Mouse (Mus musculus): ENCODE data around the gene Dnph1.
"Not testable (repeated sequence)": the region's sequence is repeated elsewhere in the genome, so short reads cannot be mapped to it uniquely, and the experiment has no call there.

The Dnph1 gene

DNA sequence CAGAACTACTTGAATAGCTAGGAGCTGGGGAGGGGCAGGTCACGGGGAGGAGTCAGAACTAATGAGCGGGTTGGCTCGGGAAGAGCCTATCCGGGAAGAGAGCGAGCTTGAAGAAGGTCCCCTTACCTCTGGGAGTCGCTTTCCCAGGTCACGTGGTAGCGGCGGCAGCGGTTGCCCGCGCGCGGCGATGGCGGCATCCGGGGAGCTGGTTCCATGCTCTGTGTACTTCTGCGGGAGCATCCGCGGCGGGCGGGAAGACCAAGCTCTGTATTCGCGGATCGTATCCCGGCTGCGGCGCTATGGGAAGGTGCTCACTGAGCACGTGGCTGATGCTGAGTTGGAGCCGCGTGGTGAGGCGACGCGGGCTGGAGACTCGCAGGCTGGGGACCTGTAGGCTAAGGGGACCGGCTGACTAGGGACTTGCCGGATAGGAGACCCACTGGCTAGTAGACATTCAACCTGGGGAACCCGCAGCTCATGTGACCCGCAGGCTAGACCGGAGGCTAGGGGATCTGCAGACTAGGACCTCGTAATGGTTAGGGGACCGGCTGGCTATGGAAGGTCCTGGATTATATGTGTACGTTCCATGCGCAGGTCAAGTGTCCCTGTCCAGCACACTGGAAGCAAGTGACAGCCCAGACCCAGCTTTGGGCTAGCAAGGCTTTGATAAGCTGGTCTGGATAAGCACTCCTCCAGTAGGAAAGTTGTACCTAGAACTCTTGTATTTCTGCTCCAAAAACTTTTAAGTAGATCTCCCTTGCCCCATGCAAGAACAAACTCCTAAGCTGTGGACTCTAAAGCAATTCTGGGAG lies at the start of gene Dnph1:
Dnph1 (plus strand) TSS at position 89 of the 812 bp plus-strand sequence.
- DNase-seq (ENCODE audit: low spot score) = peak; percentile 75

DNA sequence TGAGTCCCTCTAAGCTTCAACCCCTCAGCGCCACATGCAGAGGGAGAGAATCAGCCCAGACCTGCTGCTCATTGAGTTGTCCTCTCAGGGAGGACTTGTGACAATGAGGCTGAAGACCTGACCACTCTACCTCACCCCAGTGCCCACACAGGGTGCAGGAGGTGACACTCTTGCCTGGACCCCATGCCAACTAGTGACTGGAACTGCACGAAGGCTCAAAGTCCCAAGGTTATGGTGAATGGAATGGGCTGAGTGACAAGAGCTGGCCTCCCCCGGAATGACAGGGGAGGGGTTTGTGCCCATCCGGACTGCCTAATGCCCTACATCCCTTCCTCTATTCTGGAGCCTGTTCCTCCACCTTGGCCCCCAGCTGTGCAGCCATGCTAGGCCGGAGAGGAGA lies 43.8 kb upstream of the Dnph1 start:
- DNase-seq (ENCODE audit: low spot score) = no peak

GRCm38 (mm10) chr17:46453302-46453948 lies 43.1 kb upstream of the Dnph1 start:
- no peak for DNase-seq (ENCODE audit: low spot score)

DNA sequence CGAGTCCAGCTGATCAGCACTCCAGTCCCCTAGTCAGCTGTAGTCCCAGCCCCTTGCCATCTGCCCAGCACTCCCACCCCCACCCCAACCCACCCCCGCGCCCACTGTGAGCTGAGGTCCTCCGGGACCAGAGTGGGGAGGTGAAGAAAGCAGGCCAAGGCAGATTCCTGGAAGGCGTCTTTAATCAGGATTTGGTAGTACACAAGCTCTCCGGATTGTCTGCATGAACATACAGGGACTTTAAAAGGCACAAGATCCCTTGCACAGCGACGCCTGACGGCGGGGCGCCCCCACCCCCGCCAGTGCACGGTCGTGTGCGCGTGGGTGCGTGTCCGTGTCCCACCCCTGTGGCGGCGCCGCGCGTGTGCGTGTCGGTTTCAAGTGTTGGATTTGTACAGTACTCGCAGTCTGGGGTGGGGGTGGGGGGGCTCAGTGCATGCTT lies 42.5 kb upstream of the Dnph1 start:
- no peak for DNase-seq (ENCODE audit: low spot score)

GRCm38 (mm10) chr17:46454539-46454938 lies 42.0 kb upstream of the Dnph1 start:
- no peak for DNase-seq (ENCODE audit: low spot score)

DNA sequence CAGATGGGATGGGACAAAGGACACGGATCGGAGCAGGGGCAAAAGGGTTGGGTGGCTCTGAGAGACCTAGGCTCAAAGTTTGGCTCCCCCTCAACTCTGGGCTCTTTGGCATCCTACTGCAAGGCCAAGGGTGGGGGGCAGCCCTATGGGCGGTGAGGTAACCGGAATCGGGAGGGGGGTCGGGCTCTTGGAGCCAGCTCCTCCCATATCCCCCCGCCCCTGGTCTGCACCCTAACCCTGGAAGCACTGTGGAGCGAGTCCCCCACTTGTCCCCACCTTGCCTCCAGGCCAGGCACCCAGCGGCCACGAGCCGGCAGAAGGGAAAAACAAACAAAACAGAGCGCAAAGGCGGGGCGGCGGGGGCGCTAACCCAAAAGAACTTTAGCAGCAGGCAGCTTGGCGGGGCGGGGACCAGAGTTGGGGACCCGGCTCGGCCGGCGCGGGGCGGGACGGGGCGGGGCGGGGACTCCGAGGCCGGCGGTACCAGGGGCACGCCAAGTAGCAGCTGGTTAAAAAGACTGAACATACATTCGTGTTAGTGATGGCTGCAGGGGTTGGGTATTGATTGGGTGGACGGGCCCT lies 41.3 kb upstream of the Dnph1 start:
- peak; percentile 70 for DNase-seq (ENCODE audit: low spot score)

- peak; percentile 70 for DNase-seq (ENCODE audit: low spot score)
These were observed 38.7 kb upstream of the Dnph1 start for GRCm38 (mm10) chr17:46457791-46458190.

- no peak for DNase-seq (ENCODE audit: low spot score)
These were observed 38.1 kb upstream of the Dnph1 start for GRCm38 (mm10) chr17:46458439-46458838.

DNA sequence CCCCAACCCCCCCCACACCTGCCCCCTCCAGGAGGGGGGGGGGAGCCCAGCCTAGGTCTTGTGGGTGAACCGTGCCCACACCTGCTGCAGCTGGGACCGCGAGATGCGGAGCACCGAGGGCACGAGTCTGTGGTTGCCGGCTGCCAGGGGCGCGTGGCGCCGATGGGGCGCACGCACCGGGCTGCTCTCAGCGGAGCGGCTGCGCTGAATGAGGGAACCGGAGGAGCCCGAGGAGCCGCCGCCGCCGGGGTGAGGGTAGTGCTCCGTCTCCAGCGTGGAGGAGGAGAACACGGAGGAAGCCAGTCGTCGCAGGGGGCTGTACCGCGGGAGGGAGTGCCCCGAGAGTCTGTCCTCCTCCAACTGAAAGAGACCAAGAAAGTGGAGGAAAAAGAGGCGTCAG lies 35.8 kb upstream of the Dnph1 start:
- no peak for DNase-seq (ENCODE audit: low spot score)

- no peak for DNase-seq (ENCODE audit: low spot score)
These were observed 35.2 kb upstream of the Dnph1 start for GRCm38 (mm10) chr17:46461347-46461746.

DNA sequence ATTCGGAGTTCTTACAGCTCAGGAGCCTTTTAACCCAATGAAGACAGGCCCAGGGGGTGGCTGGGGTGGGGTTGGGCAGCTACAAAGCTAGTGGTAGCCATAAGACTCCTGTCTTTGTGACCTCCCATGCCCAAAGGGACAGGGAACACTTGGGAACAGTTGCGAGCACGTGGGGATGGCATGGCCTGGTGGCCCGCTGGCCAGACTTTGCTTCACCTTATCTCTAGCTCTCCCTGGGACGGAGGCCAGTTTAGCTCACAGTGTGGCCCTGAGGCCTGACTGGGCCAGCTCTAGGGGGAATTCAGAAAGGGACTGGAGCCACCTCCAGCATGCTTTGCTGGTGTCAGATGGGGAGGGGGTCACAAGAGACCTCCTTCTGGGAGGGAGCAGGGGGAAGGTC lies 34.3 kb upstream of the Dnph1 start:
- no peak for DNase-seq (ENCODE audit: low spot score)

DNA sequence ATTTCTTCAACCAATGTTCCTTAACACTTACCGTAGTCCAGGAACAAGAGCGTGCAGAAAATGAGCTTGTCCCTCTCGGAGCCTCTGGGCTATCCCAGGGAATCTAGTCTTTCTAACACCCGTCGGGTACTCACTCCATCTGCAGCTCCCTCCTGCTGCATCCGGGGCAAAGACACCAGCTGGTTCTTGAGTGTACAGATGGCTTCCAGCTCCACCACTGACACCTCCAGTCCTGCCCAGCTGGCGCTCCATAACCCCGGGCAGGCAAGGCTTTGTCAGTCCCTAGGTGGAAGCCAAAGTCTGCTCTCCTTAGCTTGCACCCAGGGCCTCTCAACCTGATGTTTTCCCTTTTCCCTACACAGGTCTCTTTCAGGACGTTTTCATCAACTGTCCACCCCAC lies 28.7 kb upstream of the Dnph1 start:
- no peak for DNase-seq (ENCODE audit: low spot score)

GRCm38 (mm10) chr17:46476601-46477000 lies 19.9 kb upstream of the Dnph1 start:
- DNase-seq (ENCODE audit: low spot score) = no peak

DNA sequence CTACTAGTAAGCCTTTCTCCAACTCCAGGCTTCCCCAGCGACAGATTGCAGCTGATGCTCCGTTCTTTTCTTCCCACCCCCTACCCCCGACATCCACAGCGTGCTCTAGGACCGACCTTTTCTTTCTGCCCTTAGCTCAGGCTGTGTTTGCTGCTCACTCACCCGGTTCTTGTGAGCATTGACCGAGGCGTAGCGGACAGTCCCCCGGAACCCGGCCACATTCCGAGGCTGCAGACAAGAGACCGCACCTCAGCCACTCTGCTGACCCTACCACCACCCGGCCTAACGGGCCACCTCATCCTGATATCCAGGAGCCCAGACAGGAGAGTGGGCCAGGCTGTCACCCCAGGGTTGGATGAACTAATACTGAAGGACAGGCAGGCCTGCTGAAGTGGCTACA lies 19.2 kb upstream of the Dnph1 start:
- no peak for DNase-seq (ENCODE audit: low spot score)

- DNase-seq (ENCODE audit: low spot score) = peak; percentile 56
These were observed 12.9 kb upstream of the Dnph1 start for GRCm38 (mm10) chr17:46483561-46484001.

GRCm38 (mm10) chr17:46484021-46484431 lies 12.5 kb upstream of the Dnph1 start:
- DNase-seq (ENCODE audit: low spot score) = no peak

DNA sequence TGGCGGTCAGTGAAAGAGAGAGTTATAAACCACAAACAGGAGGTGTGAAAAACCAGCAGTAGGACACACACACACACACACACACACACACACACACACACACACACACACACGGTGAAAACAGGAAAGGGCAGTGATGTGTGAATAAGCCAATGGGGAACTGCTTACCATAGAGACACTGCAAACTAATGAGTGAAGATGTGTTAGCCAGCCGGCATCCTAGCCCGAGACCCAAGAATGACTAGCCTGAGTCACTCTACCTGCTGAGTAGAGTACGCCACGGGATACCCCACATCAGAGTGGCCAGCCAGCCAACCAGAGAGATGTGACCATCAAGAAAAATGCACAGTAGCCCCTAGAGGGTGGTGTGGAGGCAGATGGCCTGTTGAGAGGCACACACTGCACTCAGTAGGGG lies 12.0 kb upstream of the Dnph1 start:
- no peak for DNase-seq (ENCODE audit: low spot score)

DNA sequence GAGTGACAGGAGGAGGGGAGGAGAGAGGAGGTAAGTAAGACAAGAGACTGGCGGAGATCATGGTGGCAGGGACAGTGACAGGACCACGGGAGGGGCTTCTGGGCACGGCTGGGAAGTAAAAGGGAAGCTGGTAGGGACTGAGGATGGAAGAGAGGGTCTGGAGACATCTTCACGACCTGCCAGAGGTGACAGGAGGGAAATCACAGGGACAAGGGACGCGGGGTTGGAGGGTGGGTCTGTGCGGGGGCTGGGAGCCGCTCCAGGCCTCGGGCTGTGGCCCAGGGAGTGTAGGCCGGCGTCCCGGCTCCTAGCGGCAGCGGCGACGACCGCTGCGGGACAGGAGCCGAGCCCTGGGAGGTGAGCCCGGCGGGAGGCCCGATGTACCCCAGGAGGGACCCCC lies 9.5 kb upstream of the Dnph1 start:
- DNase-seq (ENCODE audit: low spot score) = no peak

DNA sequence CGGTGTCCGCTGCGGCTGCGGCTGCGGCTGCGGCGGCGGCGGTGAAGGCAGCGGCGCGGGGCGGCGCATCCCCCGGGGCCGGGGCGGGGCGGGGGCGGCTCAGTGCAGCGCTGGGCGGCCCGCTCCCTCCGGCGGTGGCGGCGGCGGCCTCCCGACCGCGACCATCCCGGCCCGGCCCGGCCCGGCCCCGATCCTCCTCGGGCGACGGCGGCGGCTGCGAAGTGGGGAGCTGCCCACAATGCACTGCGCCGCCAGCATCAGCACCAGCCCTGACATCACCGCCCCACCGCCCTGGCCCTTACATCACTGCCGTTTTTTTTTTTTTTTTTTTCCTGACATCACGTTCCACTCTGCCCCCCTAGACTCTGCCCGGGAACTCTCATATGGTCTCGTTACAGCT lies 9.1 kb upstream of the Dnph1 start, which contains the start of gene Ttbk1:
Ttbk1 (minus strand) TSS at position 245 of the 400 bp plus-strand sequence.
- DNase-seq (ENCODE audit: low spot score) = no peak

GRCm38 (mm10) chr17:46495486-46495885 lies 1.0 kb upstream of the Dnph1 start:
- no peak for DNase-seq (ENCODE audit: low spot score)

GRCm38 (mm10) chr17:46496081-46496480 lies 430 bp upstream of the Dnph1 start:
- DNase-seq (ENCODE audit: low spot score) = not testable (repeated sequence)

GRCm38 (mm10) chr17:46497956-46498355 lies 1.4 kb downstream of the Dnph1 start:
- no peak for DNase-seq (ENCODE audit: low spot score)

DNA sequence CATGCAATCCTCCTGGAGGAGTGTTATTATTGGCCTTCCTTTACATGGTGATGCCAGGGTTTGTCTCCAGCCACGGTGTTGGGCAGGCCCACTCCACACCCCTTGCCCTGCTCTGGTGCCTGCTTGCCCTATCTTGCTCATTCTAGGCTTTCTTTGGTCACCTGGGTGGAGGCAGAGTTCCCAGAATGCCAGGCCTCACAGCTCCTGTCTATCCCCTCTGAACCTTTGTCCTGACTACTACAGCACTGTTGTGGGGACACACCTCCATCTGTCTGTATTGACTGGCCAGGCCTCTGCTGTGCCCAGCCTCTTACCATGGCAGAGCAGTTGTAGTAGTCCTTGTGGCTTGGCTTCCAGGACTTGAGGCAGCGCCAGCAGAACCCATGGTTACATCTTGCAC lies 6.3 kb downstream of the Dnph1 start:
- DNase-seq (ENCODE audit: low spot score) = no peak
